Mouse (Mus musculus): ENCODE data around the gene Rsrc1. TPM values are rescaled to one million over a fixed set of nuclear protein-coding genes. Genes with fewer than 3 reads are reported as not detected.

The Rsrc1 gene
- total RNA-seq, 2 experiments from 2014 or later = 28.5 to 29.4 TPM

GRCm38 (mm10) chr3:67346674-67347073, 365.5 kb downstream of the Rsrc1 start:
- intact Hi-C loops (cut with DNase I) = loop anchor here (10.0 kb wide), 2 partner anchors 362 to 1342 kb away; partner anchors contain the start of genes Rsrc1 and Shox2
- no peak for DNase-seq (ENCODE audit: extremely low spot score in 1 of 2, low spot score in 2 of 2)

DNA sequence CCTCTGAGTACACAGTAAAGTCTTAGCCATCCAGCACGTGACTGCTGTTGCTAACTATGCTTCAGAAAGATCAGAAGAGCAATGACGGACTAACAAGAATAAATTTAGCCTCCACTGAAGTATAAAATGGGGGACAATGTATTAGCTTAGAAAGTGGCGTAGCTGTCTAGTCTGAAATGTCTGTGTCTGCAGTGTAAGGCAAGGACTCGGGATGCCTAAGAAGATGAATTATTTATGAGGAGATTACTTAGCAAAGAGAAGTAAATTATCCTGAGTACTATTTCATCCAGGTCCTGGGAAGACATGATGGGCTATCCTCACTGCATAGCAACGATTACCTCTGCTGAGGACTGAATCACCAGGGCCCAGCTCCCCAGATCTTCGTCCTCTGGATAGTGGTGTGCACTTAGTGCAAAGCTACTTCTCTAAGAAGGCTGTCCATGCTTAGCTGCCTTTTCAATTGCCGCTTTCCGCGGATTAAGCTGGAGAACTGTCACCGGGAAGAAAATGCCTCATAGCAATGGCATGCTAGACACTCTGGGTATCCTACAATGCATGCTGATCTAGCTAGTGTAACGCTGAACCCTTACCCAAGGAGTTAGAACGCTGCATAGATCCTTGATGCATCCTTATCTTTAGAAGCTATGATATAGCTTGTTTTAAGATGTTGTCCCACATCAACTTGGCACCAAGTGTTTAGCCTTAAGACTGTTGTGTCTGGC, 370.4 kb downstream of the Rsrc1 start:
- DNase-seq (ENCODE audit: extremely low spot score in 1 of 2, low spot score in 2 of 2) = no peak
- intact Hi-C loops (cut with DNase I) = loop anchor here (2.0 to 5.0 kb wide), 2 partner anchors 76 to 217 kb away; no protein-coding TSS in a partner anchor

DNA sequence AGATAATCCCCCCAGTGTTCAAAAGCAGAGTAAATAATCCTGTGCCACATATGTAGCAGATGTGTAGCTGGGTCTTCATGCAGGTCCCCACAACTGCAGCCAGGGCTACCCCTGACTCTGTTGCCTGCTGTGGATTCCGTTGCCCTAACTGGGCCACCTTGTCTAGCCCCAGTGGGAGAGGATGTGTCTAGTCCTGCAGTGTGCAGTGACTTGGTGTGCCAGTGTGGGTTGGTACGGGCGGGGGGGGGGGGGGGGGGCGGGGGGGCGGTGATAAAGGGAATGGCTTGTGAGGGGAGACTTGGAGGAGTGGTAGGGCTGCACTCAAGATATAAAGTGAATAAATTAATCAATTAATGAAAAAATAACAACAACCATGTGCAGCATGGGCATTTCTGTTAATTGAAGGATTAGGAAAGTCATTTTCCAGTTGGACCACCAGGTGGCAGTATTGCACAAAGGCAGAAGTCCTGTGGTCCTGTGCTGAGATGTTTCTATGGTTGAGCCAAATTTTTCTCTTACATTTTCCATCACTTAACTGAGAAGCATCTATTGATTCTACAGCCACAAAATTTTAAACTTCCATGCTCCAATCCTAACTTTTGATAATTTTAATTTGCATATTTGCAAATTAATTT, 371.1 kb downstream of the Rsrc1 start:
- intact Hi-C loops (cut with DNase I) = loop anchor here (2.0 to 5.0 kb wide), 2 partner anchors 75 to 217 kb away; no protein-coding TSS in a partner anchor
- peak in 1 of 2 experiments; percentile 47 for DNase-seq (ENCODE audit: extremely low spot score in 1 of 2, low spot score in 2 of 2)

GRCm38 (mm10) chr3:67352763-67353149, 371.6 kb downstream of the Rsrc1 start:
- DNase-seq (ENCODE audit: extremely low spot score in 1 of 2, low spot score in 2 of 2) = no peak
- intact Hi-C loops (cut with DNase I) = loop anchor here (2.0 to 5.0 kb wide), 2 partner anchors 75 to 216 kb away; no protein-coding TSS in a partner anchor

DNA sequence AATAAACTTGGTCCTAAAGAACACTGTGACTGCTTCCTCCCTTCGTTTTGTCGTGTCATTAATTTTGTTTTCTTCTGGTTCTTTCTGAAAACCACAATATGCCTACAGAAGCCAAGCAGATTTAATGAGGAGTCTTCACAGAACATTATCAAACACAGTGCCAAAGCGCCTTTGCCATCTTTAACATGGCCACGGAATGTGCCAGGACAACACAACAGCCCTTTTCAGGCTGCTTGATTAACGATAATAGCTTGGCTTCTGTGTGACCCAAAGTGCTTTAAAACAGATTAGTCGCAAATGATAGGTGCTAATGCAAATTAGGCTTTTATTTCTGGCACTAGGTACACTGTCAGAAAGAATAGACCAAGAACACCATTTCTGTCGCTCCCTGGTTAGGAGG, 377.2 kb downstream of the Rsrc1 start:
- intact Hi-C loops (cut with DNase I) = no loop called here
- no peak for DNase-seq (ENCODE audit: extremely low spot score in 1 of 2, low spot score in 2 of 2)

- no peak for DNase-seq (ENCODE audit: extremely low spot score in 1 of 2, low spot score in 2 of 2)
- intact Hi-C loops (cut with DNase I) = no loop called here
These were observed 385.1 kb downstream of the Rsrc1 start for GRCm38 (mm10) chr3:67366087-67366892.

- DNase-seq (ENCODE audit: extremely low spot score in 1 of 2, low spot score in 2 of 2) = no peak
- intact Hi-C loops (cut with DNase I) = no loop called here
These were observed 386.3 kb downstream of the Rsrc1 start for GRCm38 (mm10) chr3:67367481-67367880.

- DNase-seq (ENCODE audit: extremely low spot score in 1 of 2, low spot score in 2 of 2) = no peak
- intact Hi-C loops (cut with DNase I) = no loop called here
These were observed 388.4 kb downstream of the Rsrc1 start for GRCm38 (mm10) chr3:67369407-67370079.

DNA sequence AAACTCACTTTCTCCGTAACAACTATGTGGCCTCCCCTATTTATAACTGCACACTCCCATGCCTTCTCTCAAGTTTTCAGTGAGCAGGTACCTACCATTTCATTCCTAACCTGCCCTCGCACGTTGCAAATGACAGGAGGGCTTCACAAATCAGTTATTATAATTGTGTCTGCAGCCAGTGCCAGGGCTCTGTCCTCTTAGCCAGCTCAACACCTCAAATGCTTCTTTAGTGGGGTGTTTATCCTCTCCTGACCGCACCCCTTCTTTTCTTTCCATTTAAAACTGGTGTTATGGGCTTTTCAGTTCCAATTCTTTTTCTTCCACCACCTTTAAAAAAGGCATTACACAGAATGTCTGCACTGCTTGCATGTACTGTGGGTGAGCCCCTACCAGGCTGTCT, 391.0 kb downstream of the Rsrc1 start:
- DNase-seq (ENCODE audit: extremely low spot score in 1 of 2, low spot score in 2 of 2) = no peak
- intact Hi-C loops (cut with DNase I) = no loop called here

DNA sequence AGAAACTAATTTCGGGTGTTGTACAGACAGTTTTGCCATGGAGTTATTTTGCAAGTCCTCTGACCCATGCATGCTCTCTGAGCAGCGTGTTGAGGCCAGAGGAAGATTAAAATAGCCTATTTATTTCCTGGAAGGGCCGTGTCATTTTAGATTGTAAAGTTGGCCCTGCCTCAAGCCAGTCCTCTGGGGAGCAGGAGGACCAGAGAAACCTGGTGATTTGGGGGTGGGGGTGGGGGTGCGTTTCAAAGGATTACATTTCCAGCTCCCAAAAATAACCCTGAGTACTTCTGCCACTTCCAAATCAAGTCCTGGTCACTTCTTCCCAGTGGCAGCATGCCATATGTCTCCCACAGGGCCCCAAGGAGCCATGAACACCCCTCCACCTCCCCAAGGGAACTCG, 391.6 kb downstream of the Rsrc1 start:
- intact Hi-C loops (cut with DNase I) = no loop called here
- no peak for DNase-seq (ENCODE audit: extremely low spot score in 1 of 2, low spot score in 2 of 2)

GRCm38 (mm10) chr3:67373872-67374271, 392.7 kb downstream of the Rsrc1 start, which contains the start of gene Mlf1:
Mlf1 (plus strand) TSS chr3:67374097.
- peak; percentile 91 to 93 for DNase-seq (ENCODE audit: extremely low spot score in 1 of 2, low spot score in 2 of 2)
- intact Hi-C loops (cut with DNase I) = no loop called here

- intact Hi-C loops (cut with DNase I) = no loop called here
- no peak for DNase-seq (ENCODE audit: extremely low spot score in 1 of 2, low spot score in 2 of 2)
These were observed 393.2 kb downstream of the Rsrc1 start for GRCm38 (mm10) chr3:67374360-67374778.

DNA sequence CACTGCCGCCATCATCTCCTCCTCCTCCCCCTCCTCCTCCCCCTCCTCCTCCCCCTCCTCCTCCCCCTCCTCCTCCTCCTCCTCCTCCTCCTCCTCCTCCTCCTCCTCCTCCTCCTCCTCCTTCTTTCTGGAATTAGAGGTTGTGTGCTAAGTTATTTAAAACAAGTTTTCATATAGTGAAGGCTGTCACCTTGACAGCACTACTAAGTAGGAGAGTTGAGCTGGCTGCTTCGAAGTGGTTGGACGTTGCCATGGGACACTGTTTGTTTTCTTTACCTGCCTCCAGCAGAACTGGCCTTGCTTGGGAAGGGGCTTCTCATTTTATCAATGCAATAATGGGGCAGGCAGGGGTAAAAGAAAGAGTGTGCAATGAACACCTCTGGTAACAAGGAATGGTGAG, 393.9 kb downstream of the Rsrc1 start, which contains the start of gene Gm17402:
Gene Gm17402 (minus strand): TSS at position 101 of the 400 bp plus-strand sequence.
- intact Hi-C loops (cut with DNase I) = no loop called here
- no peak for DNase-seq (ENCODE audit: extremely low spot score in 1 of 2, low spot score in 2 of 2)

DNA sequence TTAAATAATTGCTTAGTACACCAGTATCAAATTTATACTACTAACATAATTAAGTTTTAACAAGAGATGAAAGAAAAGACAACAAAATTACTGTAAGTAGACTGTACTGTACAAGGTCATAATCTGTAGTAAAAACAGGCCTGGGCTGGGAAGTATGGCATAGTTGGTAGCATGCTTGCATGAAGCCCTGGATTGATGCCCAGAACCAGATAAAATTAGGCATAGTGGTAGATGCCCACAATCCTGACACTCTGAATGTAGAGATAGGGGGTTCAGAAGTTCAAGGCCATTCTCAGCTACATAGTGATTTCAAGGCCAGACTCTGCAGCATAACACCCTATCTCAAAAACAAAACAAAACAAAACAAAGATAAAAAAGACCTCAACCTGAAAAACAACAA, 397.0 kb downstream of the Rsrc1 start:
- DNase-seq (ENCODE audit: extremely low spot score in 1 of 2, low spot score in 2 of 2) = no peak
- intact Hi-C loops (cut with DNase I) = no loop called here

Other genes starting within 250 kb of the Rsrc1 start
- not detected for gene Shox2, start 381 bp downstream of the Rsrc1 start, total RNA-seq (2021)

All from left cerebral cortex, postnatal 10 days (tissue).